Mouse (Mus musculus): ENCODE results near the gene Capn8.

GRCm38 (mm10) chr1:182519341-182519740 is 45.5 kb upstream of the Capn8 start:
- TF ChIP-seq CTCF (IDR thresholded peaks at IDR 0.05; ENCODE audit: low read depth), result no peak
- no peak for TF ChIP-seq EP300 (optimal IDR thresholded peaks at IDR 0.05)

Data from stomach, postnatal 0 days (tissue).